Mouse (Mus musculus): ENCODE data around the gene Arhgap32.

The Arhgap32 gene

GRCm38 (mm10) chr9:32257365-32257764 is 141.4 kb downstream of the Arhgap32 start:
- no peak for DNase-seq (ENCODE audit: low spot score)

GRCm38 (mm10) chr9:32257882-32258281 is 141.9 kb downstream of the Arhgap32 start:
- DNase-seq (ENCODE audit: low spot score): no peak

GRCm38 (mm10) chr9:32271896-32272444 is 156.0 kb downstream of the Arhgap32 start:
- peak; percentile 61 for DNase-seq (ENCODE audit: low spot score)

GRCm38 (mm10) chr9:32278052-32278451 is 162.1 kb downstream of the Arhgap32 start:
- no peak for DNase-seq (ENCODE audit: low spot score)

GRCm38 (mm10) chr9:32279789-32280188 is 163.9 kb downstream of the Arhgap32 start:
- DNase-seq (ENCODE audit: low spot score): no peak

- no peak for DNase-seq (ENCODE audit: low spot score)
Observed at GRCm38 (mm10) chr9:32280456-32280855, 164.5 kb downstream of the Arhgap32 start.

- no peak for DNase-seq (ENCODE audit: low spot score)
Observed at GRCm38 (mm10) chr9:32283591-32283990, 167.7 kb downstream of the Arhgap32 start.

GRCm38 (mm10) chr9:32291618-32292017 is 175.7 kb downstream of the Arhgap32 start:
- no peak for DNase-seq (ENCODE audit: low spot score)

- DNase-seq (ENCODE audit: low spot score): no peak
Observed at GRCm38 (mm10) chr9:32292686-32293085, 176.8 kb downstream of the Arhgap32 start.

- no peak for DNase-seq (ENCODE audit: low spot score)
Observed at GRCm38 (mm10) chr9:32295061-32295800, 179.3 kb downstream of the Arhgap32 start.

- DNase-seq (ENCODE audit: low spot score): no peak
Observed at GRCm38 (mm10) chr9:32302501-32303150, 186.7 kb downstream of the Arhgap32 start.

GRCm38 (mm10) chr9:32311786-32312185 is 195.8 kb downstream of the Arhgap32 start:
- no peak for DNase-seq (ENCODE audit: low spot score)

GRCm38 (mm10) chr9:32312208-32312607 is 196.3 kb downstream of the Arhgap32 start:
- DNase-seq (ENCODE audit: low spot score): no peak

- DNase-seq (ENCODE audit: low spot score): no peak
Observed at GRCm38 (mm10) chr9:32314071-32314470, 198.1 kb downstream of the Arhgap32 start.

GRCm38 (mm10) chr9:32315999-32316398 is 200.1 kb downstream of the Arhgap32 start:
- no peak for DNase-seq (ENCODE audit: low spot score)
